Mouse (Mus musculus): ENCODE measurements around the gene Pemt.

The Pemt gene

GRCm38 (mm10) chr11:60005866-60006265, 40.4 kb downstream of the Pemt start:
- no peak for ATAC-seq (ENCODE audit: insufficient number of reproducible peaks, low FRiP score, low TSS enrichment)

GRCm38 (mm10) chr11:60004716-60005115, 41.6 kb downstream of the Pemt start:
- ATAC-seq (ENCODE audit: insufficient number of reproducible peaks, low FRiP score, low TSS enrichment), result no peak

GRCm38 (mm10) chr11:60003811-60004210, 42.5 kb downstream of the Pemt start:
- ATAC-seq (ENCODE audit: insufficient number of reproducible peaks, low FRiP score, low TSS enrichment), result no peak

GRCm38 (mm10) chr11:60001231-60001980, 44.9 kb downstream of the Pemt start:
- no peak for ATAC-seq (ENCODE audit: insufficient number of reproducible peaks, low FRiP score, low TSS enrichment)

- no peak for ATAC-seq (ENCODE audit: insufficient number of reproducible peaks, low FRiP score, low TSS enrichment)
These were observed 52.0 kb downstream of the Pemt start for GRCm38 (mm10) chr11:59994318-59994717.

GRCm38 (mm10) chr11:59991365-59991764, 54.9 kb downstream of the Pemt start:
- ATAC-seq (ENCODE audit: insufficient number of reproducible peaks, low FRiP score, low TSS enrichment), result no peak

- ATAC-seq (ENCODE audit: insufficient number of reproducible peaks, low FRiP score, low TSS enrichment), result no peak
These were observed 56.9 kb downstream of the Pemt start for GRCm38 (mm10) chr11:59989406-59989805.

- ATAC-seq (ENCODE audit: insufficient number of reproducible peaks, low FRiP score, low TSS enrichment), result no peak
These were observed 68.5 kb downstream of the Pemt start for GRCm38 (mm10) chr11:59977831-59978230.

- no peak for ATAC-seq (ENCODE audit: insufficient number of reproducible peaks, low FRiP score, low TSS enrichment)
These were observed 71.0 kb downstream of the Pemt start for GRCm38 (mm10) chr11:59975241-59975640.

- no peak for ATAC-seq (ENCODE audit: insufficient number of reproducible peaks, low FRiP score, low TSS enrichment)
These were observed 72.9 kb downstream of the Pemt start for GRCm38 (mm10) chr11:59973389-59973788.

- ATAC-seq (ENCODE audit: insufficient number of reproducible peaks, low FRiP score, low TSS enrichment), result no peak
These were observed 74.6 kb downstream of the Pemt start for GRCm38 (mm10) chr11:59971691-59972090.

GRCm38 (mm10) chr11:59970780-59971179, 75.5 kb downstream of the Pemt start:
- ATAC-seq (ENCODE audit: insufficient number of reproducible peaks, low FRiP score, low TSS enrichment), result no peak

- ATAC-seq (ENCODE audit: insufficient number of reproducible peaks, low FRiP score, low TSS enrichment), result no peak
These were observed 78.5 kb downstream of the Pemt start for GRCm38 (mm10) chr11:59967765-59968164.

GRCm38 (mm10) chr11:59966102-59966483, 80.2 kb downstream of the Pemt start:
- no peak for ATAC-seq (ENCODE audit: insufficient number of reproducible peaks, low FRiP score, low TSS enrichment)

GRCm38 (mm10) chr11:59965227-59966101, 80.8 kb downstream of the Pemt start:
- ATAC-seq (ENCODE audit: insufficient number of reproducible peaks, low FRiP score, low TSS enrichment), result peak; percentile 57

- ATAC-seq (ENCODE audit: insufficient number of reproducible peaks, low FRiP score, low TSS enrichment), result peak; percentile 90
These were observed 81.5 kb downstream of the Pemt start, which contains the start of gene Rasd1 for GRCm38 (mm10) chr11:59964818-59965217. Gene Rasd1, minus strand, starts transcription at chr11:59964944.

GRCm38 (mm10) chr11:59964163-59964758, 82.0 kb downstream of the Pemt start:
- no peak for ATAC-seq (ENCODE audit: insufficient number of reproducible peaks, low FRiP score, low TSS enrichment)

- no peak for ATAC-seq (ENCODE audit: insufficient number of reproducible peaks, low FRiP score, low TSS enrichment)
These were observed 82.7 kb downstream of the Pemt start for GRCm38 (mm10) chr11:59963364-59964162.

- ATAC-seq (ENCODE audit: insufficient number of reproducible peaks, low FRiP score, low TSS enrichment), result no peak
These were observed 83.7 kb downstream of the Pemt start for GRCm38 (mm10) chr11:59962590-59962989.

- ATAC-seq (ENCODE audit: insufficient number of reproducible peaks, low FRiP score, low TSS enrichment), result no peak
These were observed 84.9 kb downstream of the Pemt start for GRCm38 (mm10) chr11:59961338-59961875.

Data from cerebellum, adult (tissue).